Mouse (Mus musculus): Measurements from ENCODE around the gene Mthfd1.
"Not testable (repeated sequence)": the region's sequence is repeated elsewhere in the genome, so short reads cannot be mapped to it uniquely, and the experiment has no call there.

Gene Mthfd1

GRCm38 (mm10) chr12:76254725-76255498 lies at the start of gene Mthfd1:
Mthfd1 (plus strand) TSS chr12:76255298.
- peak; percentile 89 for DNase-seq (ENCODE audit: low spot score in 2 of 2)

GRCm38 (mm10) chr12:76209429-76209974 lies 45.6 kb upstream of the Mthfd1 start:
- DNase-seq (ENCODE audit: low spot score in 2 of 2), result no peak

GRCm38 (mm10) chr12:76215121-76215520 lies 40.0 kb upstream of the Mthfd1 start:
- no peak for DNase-seq (ENCODE audit: low spot score in 2 of 2)

GRCm38 (mm10) chr12:76216716-76217115 lies 38.4 kb upstream of the Mthfd1 start:
- DNase-seq (ENCODE audit: low spot score in 2 of 2), result no peak

GRCm38 (mm10) chr12:76222104-76222503 lies 33.0 kb upstream of the Mthfd1 start:
- DNase-seq (ENCODE audit: low spot score in 2 of 2), result not testable (repeated sequence)

- no peak for DNase-seq (ENCODE audit: low spot score in 2 of 2)
Measured at GRCm38 (mm10) chr12:76230644-76231043, 24.5 kb upstream of the Mthfd1 start.

GRCm38 (mm10) chr12:76235253-76235652 lies 19.8 kb upstream of the Mthfd1 start:
- no peak for DNase-seq (ENCODE audit: low spot score in 2 of 2)

GRCm38 (mm10) chr12:76239145-76239838 lies 15.8 kb upstream of the Mthfd1 start:
- no peak for DNase-seq (ENCODE audit: low spot score in 2 of 2)

- DNase-seq (ENCODE audit: low spot score in 2 of 2), result no peak
Measured at GRCm38 (mm10) chr12:76239839-76240571, 15.1 kb upstream of the Mthfd1 start.

- no peak for DNase-seq (ENCODE audit: low spot score in 2 of 2)
Measured at GRCm38 (mm10) chr12:76240670-76241069, 14.4 kb upstream of the Mthfd1 start.

GRCm38 (mm10) chr12:76241084-76241483 lies 14.0 kb upstream of the Mthfd1 start:
- no peak for DNase-seq (ENCODE audit: low spot score in 2 of 2)

GRCm38 (mm10) chr12:76241833-76242232 lies 13.3 kb upstream of the Mthfd1 start:
- DNase-seq (ENCODE audit: low spot score in 2 of 2), result no peak

- DNase-seq (ENCODE audit: low spot score in 2 of 2), result no peak
Measured at GRCm38 (mm10) chr12:76244981-76245380, 10.1 kb upstream of the Mthfd1 start.

- no peak for DNase-seq (ENCODE audit: low spot score in 2 of 2)
Measured at GRCm38 (mm10) chr12:76246646-76247045, 8.5 kb upstream of the Mthfd1 start, which contains the start of gene Tex21. Tex21 (minus strand) TSS chr12:76246746.

GRCm38 (mm10) chr12:76253090-76253489 lies 2.0 kb upstream of the Mthfd1 start:
- DNase-seq (ENCODE audit: low spot score in 2 of 2), result no peak

GRCm38 (mm10) chr12:76253591-76253990 lies 1.5 kb upstream of the Mthfd1 start:
- no peak for DNase-seq (ENCODE audit: low spot score in 2 of 2)

GRCm38 (mm10) chr12:76253991-76254390 lies 1.1 kb upstream of the Mthfd1 start:
- DNase-seq (ENCODE audit: low spot score in 2 of 2), result no peak

- peak; percentile 48 to 52 for DNase-seq (ENCODE audit: low spot score in 2 of 2)
Measured at GRCm38 (mm10) chr12:76255499-76255875, 389 bp downstream of the Mthfd1 start.

GRCm38 (mm10) chr12:76256114-76256843 lies 1.2 kb downstream of the Mthfd1 start:
- DNase-seq (ENCODE audit: low spot score in 2 of 2), result no peak

GRCm38 (mm10) chr12:76260673-76261072 lies 5.6 kb downstream of the Mthfd1 start:
- DNase-seq (ENCODE audit: low spot score in 2 of 2), result no peak

GRCm38 (mm10) chr12:76261556-76261955 lies 6.5 kb downstream of the Mthfd1 start:
- no peak for DNase-seq (ENCODE audit: low spot score in 2 of 2)

All from urinary bladder, adult 18-20 months (tissue).